In genomic region chr14:103987266-103987665, GRCm38 (mm10) we compare ENCODE assay signal across 21 mouse cellular contexts.
DNase-seq lines count a peak whose midpoint lies in the region; ATAC-seq lines count a peak whose summit lies in the region.
"Had no signal": no experiment of that assay in that cellular context is flagged by ENCODE, and none has a peak within 500 bp of the region (broad histone marks: within the 10 kb centered on the region; RNA-seq: fewer than 3 reads in every experiment).

No protein-coding gene starts in this region.

- no peak overlapping the region for H3K4me2 ChIP-seq in hindbrain, embryonic 11.5 days (replicated peaks; ENCODE audit: low read depth, low read length)
- no peak overlapping the region for H3K4me2 ChIP-seq in hindbrain, embryonic 14.5 days (replicated peaks)
- H3K4me2 ChIP-seq in neural tube, embryonic 11.5 days (ENCODE audit: low read depth): no peak overlapping the region
- H3K4me2 ChIP-seq in neural tube, embryonic 15.5 days: no peak overlapping the region

- H3K4me3 ChIP-seq in hindbrain, embryonic 11.5 days (ENCODE audit: low read depth, low read length): no peak overlapping the region
- no peak overlapping the region for H3K4me3 ChIP-seq in hindbrain, embryonic 14.5 days (replicated peaks; ENCODE audit: low read length)
- no peak overlapping the region for H3K4me3 ChIP-seq in neural tube, embryonic 11.5 days (ENCODE audit: low read depth, low read length)
- no peak overlapping the region for H3K4me3 ChIP-seq in neural tube, embryonic 15.5 days (replicated peaks)

- 55% methylated on average over 3 of the region's 3 CpGs for WGBS in hindbrain, embryonic 11.5 days
- 40% methylated on average over 3 of the region's 3 CpGs for WGBS in hindbrain, embryonic 14.5 days
- 50% methylated on average over 3 of the region's 3 CpGs for WGBS in neural tube, embryonic 11.5 days
- 18% methylated on average over 3 of the region's 3 CpGs for WGBS in neural tube, embryonic 15.5 days

- no peaks in the 10 kb centered on the region for H3K4me1 ChIP-seq in hindbrain, embryonic 11.5 days (replicated peaks; ENCODE audit: control insufficient read depth, insufficient read depth, low read length)
- no peaks in the 10 kb centered on the region for H3K4me1 ChIP-seq in hindbrain, embryonic 14.5 days (replicated peaks; ENCODE audit: control insufficient read depth, insufficient read depth, low read length)
- H3K4me1 ChIP-seq in neural tube, embryonic 11.5 days (ENCODE audit: control insufficient read depth, insufficient read depth, low read length): no peaks in the 10 kb centered on the region
- no peaks in the 10 kb centered on the region for H3K4me1 ChIP-seq in neural tube, embryonic 15.5 days

- DNase-seq in hindbrain, embryonic 11.5 days (ENCODE audit: low spot score): no peak
- DNase-seq in hindbrain, embryonic 14.5 days (ENCODE audit: low spot score): no peak
- DNase-seq in neural tube, embryonic 11.5 days (ENCODE audit: low spot score): no peak
- peak; percentile 11 for DNase-seq in mesoderm, embryonic 11.5 days (ENCODE audit: low read depth, low spot score)
- no peak for DNase-seq in thymus, postnatal 36 days
- DNase-seq: adrenal gland, adult 2 months; adrenal gland, adult 8-10 months; adrenal gland, postnatal 10 days; adrenal gland, postnatal 14 days; adrenal gland, postnatal 25 days; adrenal gland, postnatal 36 days; B cell, adult 2 months; cerebellum, adult 11 months; cerebellum, adult 11-12 months; cerebellum, adult 18-20 months had no signal

- no peaks in the 10 kb centered on the region for H3K27me3 ChIP-seq in hindbrain, embryonic 11.5 days (ENCODE audit: control insufficient read depth, insufficient read depth, low read length)
- no peaks in the 10 kb centered on the region for H3K27me3 ChIP-seq in hindbrain, embryonic 14.5 days (ENCODE audit: control insufficient read depth, insufficient read depth, low read length)
- H3K27me3 ChIP-seq in neural tube, embryonic 11.5 days (ENCODE audit: control insufficient read depth, insufficient read depth, low read length): no peaks in the 10 kb centered on the region
- no peaks in the 10 kb centered on the region for H3K27me3 ChIP-seq in neural tube, embryonic 15.5 days (replicated peaks)
- H3K27me3 ChIP-seq: CH12.LX had no signal

- no peak overlapping the region for H3K9ac ChIP-seq in hindbrain, embryonic 11.5 days (ENCODE audit: low read depth, low read length)
- H3K9ac ChIP-seq in hindbrain, embryonic 14.5 days: no peak overlapping the region
- H3K9ac ChIP-seq in neural tube, embryonic 11.5 days (ENCODE audit: low read length): no peak overlapping the region
- H3K9ac ChIP-seq in neural tube, embryonic 15.5 days (replicated peaks): no peak overlapping the region

- no peak overlapping the region for H3K27ac ChIP-seq in hindbrain, embryonic 11.5 days (ENCODE audit: low read depth, low read length)
- no peak overlapping the region for H3K27ac ChIP-seq in hindbrain, embryonic 14.5 days
- 0 out of 2 replicates have a peak overlapping the region, but pooled peaks have one; percentile 39 for H3K27ac ChIP-seq in neural tube, embryonic 11.5 days (ENCODE audit: low read depth, low read length)
- no peak overlapping the region for H3K27ac ChIP-seq in neural tube, embryonic 15.5 days (replicated peaks)

- ATAC-seq in hindbrain, embryonic 11.5 days (ENCODE audit: low FRiP score): peak; percentile 57; the same call in 1 of the 2 replicates
- ATAC-seq in hindbrain, embryonic 14.5 days (ENCODE audit: low FRiP score): no peak
- ATAC-seq in neural tube, embryonic 11.5 days (ENCODE audit: insufficient read depth, low FRiP score, low TSS enrichment): peak; percentile 75
- ATAC-seq in neural tube, embryonic 15.5 days (ENCODE audit: low FRiP score): no peak
- ATAC-seq: activated CD4-positive, CD25-positive, alpha-beta regulatory T cell, adult 4 months; CD4-positive, CD25-positive, alpha-beta regulatory T cell, adult 4 months; Patski had no signal

- H3K36me3 ChIP-seq in hindbrain, embryonic 11.5 days (ENCODE audit: control insufficient read depth, insufficient read depth, low read length): no peaks in the 10 kb centered on the region
- no peaks in the 10 kb centered on the region for H3K36me3 ChIP-seq in hindbrain, embryonic 14.5 days (replicated peaks; ENCODE audit: control insufficient read depth, insufficient read depth)
- no peaks in the 10 kb centered on the region for H3K36me3 ChIP-seq in neural tube, embryonic 11.5 days (ENCODE audit: control insufficient read depth, insufficient read depth, low read length)
- H3K36me3 ChIP-seq in neural tube, embryonic 15.5 days: no peaks in the 10 kb centered on the region
- H3K36me3 ChIP-seq: G1E had no signal

- no peaks in the 10 kb centered on the region for H3K9me3 ChIP-seq in hindbrain, embryonic 11.5 days (ENCODE audit: control insufficient read depth, low read length)
- no peaks in the 10 kb centered on the region for H3K9me3 ChIP-seq in hindbrain, embryonic 14.5 days (ENCODE audit: control insufficient read depth, low read length)
- no peaks in the 10 kb centered on the region for H3K9me3 ChIP-seq in neural tube, embryonic 11.5 days (ENCODE audit: control insufficient read depth, low read length)
- no peaks in the 10 kb centered on the region for H3K9me3 ChIP-seq in neural tube, embryonic 15.5 days (replicated peaks)

Comparison
In these comparisons a context has a peak if more than half of its experiments do, and no peak if none do; other contexts are left out.
1. ATAC-seq: peak in hindbrain, embryonic 11.5 days (single experiment) and neural tube, embryonic 11.5 days (single experiment); none in hindbrain, embryonic 14.5 days (single experiment) and neural tube, embryonic 15.5 days (single experiment).